Mouse (Mus musculus): Measurements from ENCODE around the gene Tpi1.

- TF ChIP-seq CTCF (IDR thresholded peaks at IDR 0.05; ENCODE audit: extremely low read depth, insufficient read depth, insufficient read length, insufficient replicate concordance), result peak; percentile 88; the same call in 1 of the 2 replicates
- TF ChIP-seq POLR2A (IDR thresholded peaks at IDR 0.05; ENCODE audit: low read depth, low read length), result no peak
These were observed 33.2 kb upstream of the Tpi1 start for GRCm38 (mm10) chr6:124847305-124847704.

Measured in spleen, adult 2 months (tissue).